Mouse (Mus musculus) 3134 (cell line): Measurements from ENCODE around the gene Lsm11.

Experiments
- DNase-seq: peaks from one replicate; pipeline ENCODE4 v3.0.0-alpha.2; 2011; ENCODE audit warnings: low spot score; ENCODE audit not compliant: insufficient read length; ENCODE audit errors: extremely low read depth

The Lsm11 gene

DNA sequence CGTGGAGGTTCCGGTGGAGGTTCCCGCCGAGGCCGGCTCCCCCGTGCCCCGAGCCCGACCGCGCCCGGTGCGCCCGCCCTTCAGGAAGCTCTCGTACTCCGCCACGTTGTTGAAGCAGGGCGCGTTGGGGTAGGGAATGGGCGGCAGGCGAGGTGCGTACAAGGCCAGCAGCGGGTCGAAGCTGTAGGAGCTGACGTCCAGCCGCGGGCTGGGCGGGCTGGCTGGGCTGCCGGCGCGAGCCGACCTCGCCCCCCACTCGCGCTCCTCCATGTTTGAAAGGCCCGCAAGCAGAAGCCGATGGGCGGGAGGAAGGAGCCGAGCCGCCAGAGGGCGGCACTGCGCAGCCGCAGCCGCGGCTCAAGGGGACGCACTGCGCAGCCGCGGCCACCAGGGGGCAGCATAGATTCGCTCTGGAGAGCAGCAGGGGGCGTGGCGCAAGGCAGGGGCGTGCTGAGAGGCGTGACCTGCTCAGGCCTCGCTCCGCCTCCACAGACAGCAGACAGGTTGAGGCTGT is at the start of gene Lsm11:
Gene Lsm11, minus strand, starts transcription at position 293 of the 514 bp plus-strand sequence.
- peak; percentile 96 for DNase-seq

DNA sequence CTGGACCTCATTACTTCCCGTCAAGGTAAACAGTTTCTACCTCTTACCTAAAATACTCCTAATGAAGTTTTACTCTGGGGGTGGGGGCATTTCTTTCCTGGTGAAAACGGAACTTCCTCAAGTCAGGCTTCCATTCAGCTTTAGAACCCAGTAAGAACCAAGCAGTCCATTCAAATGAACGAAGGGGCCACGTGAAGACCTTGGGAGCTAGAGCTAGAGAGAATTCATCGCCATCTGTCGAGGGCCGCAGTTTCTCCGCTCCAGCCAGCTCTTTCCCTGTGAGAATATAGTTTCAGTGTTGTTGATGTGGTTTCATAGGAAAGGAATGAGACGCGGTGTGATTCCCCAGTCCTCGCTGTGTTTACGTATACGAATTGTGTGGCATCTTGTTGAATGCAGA is 47.4 kb upstream of the Lsm11 start:
- no peak for DNase-seq

DNA sequence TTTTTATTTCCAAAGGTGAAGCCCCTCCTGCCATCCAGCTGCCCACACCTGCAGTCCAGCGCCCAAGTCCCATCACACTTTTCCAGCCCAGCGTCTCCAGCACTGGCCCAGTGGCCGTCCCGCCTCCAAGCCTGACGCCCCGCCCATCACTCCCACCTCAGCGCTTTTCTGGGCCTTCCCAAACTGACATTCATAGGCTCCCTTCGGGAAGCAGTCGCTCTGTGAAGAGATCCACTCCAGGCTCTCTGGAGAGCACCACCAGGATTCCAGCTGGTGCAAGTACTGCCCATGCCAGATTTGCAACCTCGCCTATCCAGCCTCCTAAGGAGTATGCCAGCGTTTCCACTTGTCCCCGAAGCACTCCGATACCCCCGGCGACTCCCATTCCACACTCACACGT is 46.9 kb upstream of the Lsm11 start:
- no peak for DNase-seq

DNA sequence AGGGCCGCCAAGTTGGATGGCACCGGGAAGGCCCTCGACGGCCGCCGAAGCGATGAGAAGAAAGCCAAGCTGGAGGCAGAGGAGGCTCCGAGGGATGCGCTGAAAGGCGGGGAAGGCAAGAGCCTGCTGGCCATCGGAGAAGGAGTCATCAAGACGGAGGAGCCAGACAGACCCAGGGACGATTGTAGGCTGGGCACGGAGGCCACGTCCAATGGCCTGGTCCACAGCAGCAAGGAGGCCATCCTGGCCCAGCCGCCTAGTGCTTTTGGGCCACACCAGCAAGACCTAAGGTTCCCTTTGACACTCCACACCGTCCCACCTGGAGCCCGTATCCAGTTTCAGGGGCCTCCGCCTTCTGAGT is 36.1 kb upstream of the Lsm11 start:
- DNase-seq, result no peak

DNA sequence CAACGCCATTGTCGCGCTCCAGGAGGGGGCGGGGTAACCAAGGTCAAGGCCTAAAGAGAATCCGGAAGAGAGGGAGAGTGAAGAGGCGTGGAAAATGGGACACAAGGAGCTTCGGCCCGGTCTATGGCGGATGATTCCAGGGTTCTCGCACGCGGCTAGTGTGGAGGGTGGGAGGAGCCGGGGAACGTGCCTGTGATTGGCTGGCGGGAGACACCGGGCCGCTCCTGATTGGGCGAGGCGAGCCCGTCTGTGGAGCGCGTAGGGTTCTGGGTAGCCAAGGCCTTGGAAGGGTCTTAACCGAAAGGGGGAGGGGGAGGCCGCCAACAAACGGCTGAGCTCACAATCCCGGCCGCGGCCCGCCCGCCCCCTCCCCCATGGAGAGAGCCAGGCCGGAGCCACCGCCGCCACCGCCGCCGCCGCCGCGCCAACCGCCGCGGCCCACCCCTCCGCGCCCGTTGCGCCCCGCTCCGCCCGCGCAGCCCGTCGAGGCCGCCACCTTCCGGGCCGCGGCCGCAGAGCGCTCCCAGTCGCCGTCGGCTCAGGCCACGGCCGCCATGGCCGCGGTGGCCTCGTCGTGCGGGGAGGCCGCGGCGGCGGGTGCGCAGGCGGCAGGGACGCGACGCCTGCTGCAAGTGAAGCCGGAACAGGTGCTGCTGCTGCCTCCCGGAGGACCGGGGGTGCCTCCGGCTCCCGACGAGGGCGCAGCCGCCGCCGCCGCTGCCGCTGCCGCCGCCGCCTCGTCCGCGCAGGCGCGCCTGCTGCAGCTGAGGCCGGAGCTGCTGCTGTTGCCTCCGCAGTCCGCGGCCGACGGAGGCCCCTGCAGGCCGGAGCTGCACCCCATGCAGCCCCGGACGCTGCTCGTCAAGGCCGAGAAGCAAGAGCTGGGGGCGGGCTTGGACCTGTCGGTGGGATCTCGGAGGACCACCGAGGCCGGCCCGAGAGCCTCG is 35.5 kb upstream of the Lsm11 start, which contains the start of gene Sox30:
Gene Sox30, plus strand, starts transcription at position 365 of the 947 bp plus-strand sequence.
- no peak for DNase-seq

DNA sequence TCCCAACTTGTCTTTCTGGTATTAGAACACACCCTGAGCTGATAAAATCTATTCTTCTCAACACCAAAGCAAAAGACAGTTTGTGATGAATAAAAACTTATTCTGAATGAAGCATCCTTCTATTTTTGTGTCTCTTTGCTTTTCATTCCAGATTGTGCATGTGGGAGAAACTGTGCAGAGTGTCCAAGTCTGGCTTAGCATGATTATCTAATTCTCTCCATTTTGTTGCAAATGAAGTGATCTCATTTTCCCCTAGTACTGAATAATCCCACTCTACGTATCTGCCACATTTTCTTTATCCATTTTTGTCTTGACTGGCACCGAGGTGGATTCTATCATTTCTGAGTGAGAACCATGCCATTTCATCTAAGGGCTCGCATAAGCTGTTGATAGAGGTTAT is 31.3 kb upstream of the Lsm11 start:
- no peak for DNase-seq

DNA sequence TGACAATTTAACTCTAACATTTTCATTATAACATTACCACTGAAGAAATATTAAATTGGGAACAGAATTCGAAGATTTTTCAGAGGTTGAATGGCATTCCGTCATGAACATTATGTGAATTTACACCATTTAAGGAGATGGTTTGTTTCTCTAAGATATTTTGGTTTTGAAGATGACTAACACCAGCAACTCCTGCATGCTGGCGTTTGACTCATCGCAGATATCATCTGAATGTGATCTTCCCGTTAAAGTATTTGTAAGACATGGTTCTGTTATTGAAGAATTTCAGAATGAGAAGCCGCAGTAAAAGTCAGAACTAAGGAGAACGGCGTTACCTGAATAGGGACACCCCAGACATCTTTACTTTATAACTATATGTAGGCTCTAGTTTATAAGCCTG is 29.7 kb upstream of the Lsm11 start:
- DNase-seq, result no peak

DNA sequence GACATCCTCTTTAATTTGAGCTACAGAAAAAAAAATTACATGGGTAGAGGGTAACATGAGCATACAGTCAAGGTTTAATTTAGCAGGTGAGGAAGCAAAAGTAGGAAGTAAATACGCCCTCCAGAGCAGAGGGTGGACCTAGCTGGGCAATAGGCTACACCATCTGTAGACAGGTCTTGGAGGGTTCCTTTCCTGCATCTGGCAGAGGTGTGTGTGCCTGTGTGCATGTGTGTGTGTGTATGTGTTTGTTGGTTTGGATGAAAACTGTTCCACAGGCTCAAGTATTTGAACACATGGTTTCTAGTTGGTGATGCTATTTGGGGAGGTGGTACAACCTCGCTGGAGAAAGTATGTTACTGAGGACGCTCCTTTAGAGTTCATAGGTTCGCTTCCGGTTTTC is 28.9 kb upstream of the Lsm11 start:
- DNase-seq, result no peak

DNA sequence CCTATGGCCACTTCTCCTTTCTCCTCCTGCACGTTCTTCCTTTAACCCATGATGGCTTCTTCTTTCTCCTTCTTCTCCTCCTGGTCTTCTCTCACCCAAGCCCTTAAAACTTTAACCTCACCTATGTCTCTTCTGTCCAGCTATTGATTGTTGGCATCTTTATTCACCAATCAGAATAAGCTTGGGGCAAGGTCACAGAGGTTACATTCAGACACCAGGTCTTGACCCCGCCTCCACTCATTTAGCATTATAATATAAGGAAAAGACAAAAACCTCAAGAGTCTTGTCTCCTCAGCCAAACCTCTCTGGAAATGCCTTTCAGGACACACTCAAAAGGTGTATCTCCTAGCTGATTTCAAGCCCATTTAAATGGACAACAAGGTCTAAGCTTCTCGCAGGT is 23.7 kb upstream of the Lsm11 start:
- DNase-seq, result no peak

DNA sequence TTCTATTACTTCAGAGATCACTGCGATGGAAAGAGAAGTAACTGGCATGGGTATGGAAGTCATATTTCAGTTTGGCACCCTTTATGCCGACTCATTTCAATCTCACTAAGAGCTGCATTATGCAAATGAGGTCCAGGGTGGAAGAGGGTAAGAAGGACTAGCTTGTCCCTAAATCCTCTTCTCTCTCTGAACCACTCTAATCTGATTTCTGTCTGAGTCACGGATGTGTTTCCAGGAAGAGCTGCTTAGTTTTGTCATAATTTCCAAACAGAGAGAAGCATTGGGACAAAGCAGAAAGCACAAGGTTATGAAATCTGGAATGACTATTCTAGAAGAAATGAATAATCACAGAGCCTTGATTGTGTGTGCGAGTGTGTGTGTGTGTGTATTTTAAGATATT is 22.2 kb upstream of the Lsm11 start:
- no peak for DNase-seq

DNA sequence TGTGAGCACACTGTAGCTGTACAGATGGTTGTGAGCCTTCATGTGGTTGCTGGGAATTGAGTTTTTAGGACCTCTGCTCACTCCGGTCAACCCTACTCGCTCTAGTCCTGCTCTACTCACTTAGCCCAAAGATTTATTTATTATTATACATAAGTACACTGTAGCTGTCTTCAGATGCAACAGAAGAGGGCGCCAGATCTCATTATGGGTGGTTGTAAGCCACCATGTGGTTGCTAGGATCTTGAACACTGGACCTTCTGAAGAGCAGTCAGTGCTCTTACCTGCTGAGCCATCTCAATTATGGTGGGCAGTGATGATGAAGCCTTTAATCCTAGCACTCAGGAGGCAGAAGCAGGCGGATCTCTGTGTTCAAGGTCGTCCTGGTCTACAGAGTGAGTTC is 15.3 kb upstream of the Lsm11 start:
- no peak for DNase-seq

DNA sequence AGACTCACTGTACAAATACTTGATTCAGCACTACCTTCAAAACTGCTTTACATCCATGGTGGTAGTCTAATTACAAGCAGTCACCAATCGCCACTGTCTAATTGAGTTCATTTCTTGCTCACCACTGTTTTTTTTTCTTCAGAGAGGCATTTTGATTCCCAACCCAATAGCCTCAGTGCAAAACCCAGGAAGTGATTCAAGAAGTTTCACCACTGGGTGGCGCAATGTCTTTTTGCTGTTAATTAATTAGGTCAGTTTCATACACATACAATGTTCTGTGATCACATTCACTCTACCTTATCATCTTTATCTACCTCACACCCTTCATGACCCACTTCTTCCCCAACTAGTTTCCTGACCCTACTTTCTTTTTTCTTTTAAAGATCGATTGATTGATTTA is 14.9 kb upstream of the Lsm11 start:
- no peak for DNase-seq

DNA sequence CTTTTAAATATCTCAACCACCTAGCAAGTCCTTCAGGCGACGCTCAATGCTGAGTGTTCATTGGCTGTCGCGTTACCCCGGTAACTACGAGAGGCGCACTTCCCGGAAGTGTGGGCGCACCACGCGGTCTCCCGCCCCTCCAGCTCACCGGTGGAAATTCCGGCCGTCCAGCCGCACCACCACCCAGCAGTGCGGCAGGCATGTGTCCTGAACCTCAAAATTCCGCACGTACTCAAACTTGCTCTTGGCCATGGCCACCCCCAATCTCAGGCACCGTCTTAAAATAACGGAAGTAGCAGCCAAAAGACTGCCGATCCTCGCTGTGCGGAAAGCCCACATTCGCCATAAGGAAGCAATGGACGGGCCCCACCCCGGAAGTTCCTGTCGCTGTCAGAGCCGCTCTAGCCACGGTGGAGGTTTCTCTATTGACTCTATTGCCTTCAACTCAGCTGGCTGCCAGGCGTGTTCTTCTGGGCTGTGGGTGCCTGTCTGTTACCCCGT is 10.4 kb upstream of the Lsm11 start, which contains the start of gene Thg1l:
Gene Thg1l, minus strand, starts transcription at position 368 of the 501 bp plus-strand sequence.
- peak; percentile 95 for DNase-seq

DNA sequence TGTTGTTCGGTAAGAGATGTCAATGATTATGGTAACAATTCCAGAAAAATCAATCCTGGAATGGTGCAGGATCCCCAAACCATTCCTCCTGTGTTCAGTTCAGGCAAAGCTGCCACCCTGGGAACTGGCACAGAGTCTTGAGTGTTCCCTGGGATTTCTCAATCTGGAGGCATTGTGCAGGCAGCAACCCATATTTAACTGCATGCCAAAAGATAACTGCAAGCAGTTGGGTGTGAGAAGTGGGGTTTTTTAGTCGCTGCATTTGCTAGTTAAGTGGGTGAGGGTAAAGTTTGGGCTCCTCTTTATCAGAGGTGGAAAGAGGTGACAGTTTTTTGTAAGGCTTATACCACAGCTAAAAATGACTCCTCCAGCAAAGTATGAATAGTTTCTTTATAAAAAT is 2.8 kb upstream of the Lsm11 start:
- DNase-seq, result no peak

DNA sequence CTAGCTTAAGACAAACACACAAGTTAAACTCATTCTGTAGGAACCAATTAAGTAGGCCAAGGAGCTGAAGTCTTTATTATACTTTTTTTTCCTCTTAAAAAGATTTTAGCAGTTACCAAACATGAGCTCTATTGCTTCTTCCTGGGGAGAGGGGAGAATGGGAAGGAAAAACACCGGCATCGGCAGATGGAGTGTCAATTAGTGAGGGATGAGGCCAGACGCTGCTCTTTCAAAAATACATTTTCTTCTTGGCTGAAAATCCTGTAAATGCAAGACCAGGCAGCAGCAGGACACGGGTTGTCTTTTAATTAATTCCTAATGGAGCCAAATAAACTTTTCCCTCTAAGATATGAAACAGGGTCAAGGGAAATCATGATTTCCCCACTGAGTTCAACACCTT is 2.1 kb upstream of the Lsm11 start:
- no peak for DNase-seq

DNA sequence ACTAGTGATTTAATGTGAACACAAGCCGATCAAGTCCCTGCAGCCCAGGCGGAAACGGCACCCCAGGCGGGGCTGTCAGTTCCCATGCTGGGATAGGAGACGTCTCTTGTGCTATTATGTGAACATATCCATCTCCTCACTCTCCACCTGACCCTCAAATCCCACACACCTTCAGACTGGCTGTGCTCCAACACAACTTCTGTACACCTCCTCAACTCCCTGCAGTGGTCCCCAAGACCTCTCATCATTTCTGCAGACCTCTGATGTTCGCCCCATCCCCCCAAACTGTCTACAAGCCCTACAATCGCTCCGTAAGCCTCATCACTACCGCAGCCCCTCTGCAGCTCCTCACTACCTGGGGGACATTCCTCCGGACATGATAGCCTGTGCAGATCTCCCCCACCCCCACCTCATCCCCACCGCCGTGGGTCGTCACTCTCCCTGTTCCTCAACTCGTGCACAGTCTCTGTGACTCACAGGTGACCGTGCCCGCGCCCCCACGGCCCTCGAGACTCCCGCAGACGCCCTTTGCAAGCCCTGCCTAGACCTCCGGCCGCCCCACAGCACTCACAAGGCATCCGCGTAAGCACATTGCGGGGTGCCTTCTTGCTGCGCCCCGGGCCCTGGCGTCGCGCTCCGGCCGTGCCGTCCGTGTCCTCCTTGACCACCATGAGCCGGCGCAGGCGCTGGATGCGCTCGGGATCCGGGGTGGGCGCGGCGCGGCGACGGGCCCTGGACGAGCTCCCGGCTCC is 668 bp downstream of the Lsm11 start:
- no peak for DNase-seq

DNA sequence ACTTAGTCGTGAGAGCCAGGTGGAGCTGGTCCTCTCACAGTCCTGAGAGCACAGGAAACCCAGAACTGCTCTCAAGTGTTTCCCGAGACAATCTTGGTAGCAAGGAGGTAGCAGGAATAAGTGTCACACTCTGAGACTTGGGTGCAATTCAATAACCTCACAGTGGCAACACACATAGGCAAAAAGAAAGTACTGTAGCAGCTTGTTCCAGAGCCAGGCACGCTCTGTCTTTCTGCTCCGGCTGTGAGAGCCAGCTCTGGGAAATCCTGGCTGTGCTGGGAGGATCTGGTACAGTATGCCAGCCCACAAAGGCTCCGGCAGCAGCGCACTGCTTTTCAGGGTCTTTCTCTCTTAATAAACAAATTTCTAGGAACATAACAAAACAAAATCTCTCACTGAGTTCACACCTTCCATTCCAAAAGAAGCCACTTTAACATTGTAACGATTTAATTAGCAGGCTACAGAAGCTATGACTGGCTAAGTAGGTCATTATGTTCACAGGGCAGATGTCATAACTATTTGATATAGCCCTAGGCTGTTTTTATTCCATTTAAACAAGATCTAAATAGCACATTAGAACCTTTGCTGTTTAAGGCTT is 1.5 kb downstream of the Lsm11 start:
- no peak for DNase-seq

DNA sequence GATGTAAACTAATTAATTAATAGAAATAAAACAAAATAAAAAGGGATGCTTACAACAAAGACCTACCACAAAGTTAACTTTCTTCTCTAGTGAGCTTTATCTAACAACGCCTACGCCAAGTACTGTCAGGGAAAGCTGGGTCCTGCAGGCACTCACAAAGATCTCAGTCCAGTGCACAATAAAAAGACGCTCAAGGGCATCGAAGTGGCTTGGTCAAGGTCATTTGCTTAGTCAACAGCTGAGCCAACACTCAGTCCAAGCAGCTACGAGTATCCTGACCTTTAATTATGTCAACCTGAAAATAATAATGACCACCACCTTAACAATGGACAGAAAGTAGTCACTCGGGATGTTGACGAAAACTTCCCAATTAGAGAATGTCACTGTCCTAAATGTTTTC is 2.5 kb downstream of the Lsm11 start:
- DNase-seq, result no peak

DNA sequence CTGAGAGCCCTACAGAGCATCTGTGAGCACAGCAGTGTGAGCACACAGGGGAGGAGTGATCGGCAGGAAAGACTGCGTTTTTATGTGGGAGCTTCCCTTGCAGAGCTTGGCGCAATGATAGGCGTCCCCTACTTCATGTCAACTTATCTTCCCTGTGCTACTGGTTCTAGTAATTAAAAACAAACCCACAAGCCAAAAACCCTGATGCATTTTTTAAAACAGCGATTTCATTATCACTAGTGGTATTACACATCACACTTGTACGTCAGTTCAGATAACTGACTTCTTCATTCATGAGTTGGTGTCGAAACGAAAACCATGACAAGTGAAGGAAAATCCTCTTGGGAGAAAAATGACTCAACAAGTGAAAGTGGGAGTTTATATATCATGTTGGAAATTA is 5.8 kb downstream of the Lsm11 start:
- DNase-seq, result no peak

DNA sequence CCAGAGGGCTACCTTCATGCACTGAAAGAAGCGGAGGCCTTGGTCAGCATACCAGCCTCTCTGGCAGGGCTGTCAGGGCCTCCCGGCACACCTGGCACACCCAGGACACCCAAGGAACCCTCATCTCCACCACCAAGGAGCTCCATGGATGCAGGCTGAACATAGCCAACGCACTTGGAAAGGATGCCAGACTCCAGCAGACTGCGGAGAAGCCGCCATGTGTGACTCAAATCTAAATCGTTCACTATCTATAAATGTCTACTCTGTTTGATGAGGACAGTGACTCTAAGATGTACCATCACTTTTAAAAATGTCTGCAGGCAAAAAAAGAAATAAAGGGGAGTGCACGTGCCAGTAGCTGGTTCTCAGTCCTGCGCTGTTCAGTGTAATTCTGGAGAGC is 7.3 kb downstream of the Lsm11 start:
- DNase-seq, result no peak

DNA sequence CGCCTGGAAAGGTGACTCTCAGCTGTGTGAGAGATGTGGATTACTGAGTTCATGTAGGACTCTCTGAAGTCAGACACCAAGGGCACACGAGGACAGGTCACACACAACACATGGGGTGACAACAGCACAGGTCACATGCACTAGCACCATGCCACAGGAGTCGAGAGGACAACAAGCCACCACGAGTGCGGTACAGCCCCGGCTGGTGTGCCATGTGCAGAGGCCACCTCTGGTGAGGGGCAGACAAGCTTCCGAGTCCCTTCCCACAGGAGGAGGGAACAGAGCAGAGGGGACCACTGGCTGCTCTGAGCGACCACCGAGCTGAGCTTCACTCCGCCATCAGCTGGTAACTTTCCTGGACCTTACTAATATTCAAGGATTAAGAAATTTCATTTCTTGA is 12.0 kb downstream of the Lsm11 start:
- DNase-seq, result no peak
